In genomic region chr2:163911826-163912444, GRCm38 (mm10) we compare ENCODE assay signal across 12 mouse cellular contexts. TPM values are rescaled to one million over a fixed set of nuclear protein-coding genes. Genes with fewer than 3 reads are reported as not detected.
DNase-seq lines count a peak whose midpoint lies in the region; ATAC-seq and TF ChIP-seq lines count a peak whose summit lies in the region.
"Had no signal": no experiment of that assay in that cellular context is flagged by ENCODE, and none has a peak within 500 bp of the region (broad histone marks: within the 10 kb centered on the region; RNA-seq: fewer than 3 reads in every experiment).

No protein-coding gene starts in this region.

- H3K36me3 ChIP-seq in kidney, embryonic 14.5 days (ENCODE audit: control insufficient read depth, insufficient read depth, low read length): no peaks in the 10 kb centered on the region
- H3K36me3 ChIP-seq in lung, postnatal 0 days (ENCODE audit: insufficient read depth, low read length): no peaks in the 10 kb centered on the region
- H3K36me3 ChIP-seq: liver, embryonic 15.5 days; midbrain, embryonic 12.5 days had no signal

- H3K4me2 ChIP-seq in kidney, embryonic 14.5 days (replicated peaks; ENCODE audit: low read depth, low read length): no peak overlapping the region
- H3K4me2 ChIP-seq in lung, postnatal 0 days (replicated peaks; ENCODE audit: low read depth, low read length): no peak overlapping the region
- H3K4me2 ChIP-seq: liver, embryonic 15.5 days; midbrain, embryonic 12.5 days had no signal

- H3K27ac ChIP-seq in kidney, embryonic 14.5 days (ENCODE audit: low read depth, low read length): no peak overlapping the region
- no peak overlapping the region for H3K27ac ChIP-seq in lung, postnatal 0 days (ENCODE audit: low read length)
- H3K27ac ChIP-seq: liver, embryonic 15.5 days; midbrain, embryonic 12.5 days had no signal

- WGBS in kidney, embryonic 14.5 days: 66% methylated on average over 14 of the region's 14 CpGs
- WGBS in lung, postnatal 0 days: 69% methylated on average over 14 of the region's 14 CpGs

- H3K4me1 ChIP-seq in kidney, embryonic 14.5 days (ENCODE audit: control insufficient read depth, insufficient read depth, low read length): no peaks in the 10 kb centered on the region
- H3K4me1 ChIP-seq in lung, postnatal 0 days (ENCODE audit: insufficient read depth, low read depth, low read length): no peaks in the 10 kb centered on the region
- H3K4me1 ChIP-seq: liver, embryonic 15.5 days had no signal

- no peaks in the 10 kb centered on the region for H3K9me3 ChIP-seq in kidney, embryonic 14.5 days (ENCODE audit: control insufficient read depth, low read length)
- no peaks in the 10 kb centered on the region for H3K9me3 ChIP-seq in lung, postnatal 0 days (ENCODE audit: low read length)
- H3K9me3 ChIP-seq: liver, embryonic 15.5 days; midbrain, embryonic 12.5 days had no signal

- no peak overlapping the region for H3K9ac ChIP-seq in kidney, embryonic 14.5 days (ENCODE audit: low read depth, low read length)
- no peak overlapping the region for H3K9ac ChIP-seq in lung, postnatal 0 days (replicated peaks; ENCODE audit: low read depth)
- H3K9ac ChIP-seq: liver, embryonic 15.5 days; midbrain, embryonic 12.5 days had no signal

- no peak for TF ChIP-seq EP300 in lung, postnatal 0 days (IDR thresholded peaks at IDR 0.05)

- no peak for TF ChIP-seq CTCF in brain, embryonic 14.5 days (IDR thresholded peaks at IDR 0.05; ENCODE audit: borderline replicate concordance, extremely low read depth, insufficient read depth, insufficient read length)
- TF ChIP-seq CTCF in lung, postnatal 0 days (IDR thresholded peaks at IDR 0.05): no peak

- intact Hi-C loops in heart, postnatal 14 days (cut with DNase I): no loop called here

- peaks cover 28% of the 10 kb centered on the region for H3K27me3 ChIP-seq in kidney, embryonic 14.5 days (ENCODE audit: control insufficient read depth, insufficient read depth, low read length)
- H3K27me3 ChIP-seq in lung, postnatal 0 days (replicated peaks; ENCODE audit: insufficient read depth, low read length): peaks cover 27% of the 10 kb centered on the region; the same call in 1 of the 2 replicates

- no peak; the same call in 1 of the 2 replicates for ATAC-seq in kidney, embryonic 14.5 days (ENCODE audit: low FRiP score, low TSS enrichment)
- no peak for ATAC-seq in lung, postnatal 0 days
- ATAC-seq: inflammation-experienced regulatory T-cells, adult 6 months had no signal

- TF ChIP-seq POLR2A in brain, embryonic 14.5 days (IDR thresholded peaks at IDR 0.05; ENCODE audit: borderline replicate concordance, extremely low read depth, insufficient read depth, insufficient read length, poor library complexity, severe bottlenecking): no peak

- no peak overlapping the region for H3K4me3 ChIP-seq in kidney, embryonic 14.5 days (ENCODE audit: low read length)
- H3K4me3 ChIP-seq in lung, postnatal 0 days (ENCODE audit: low read depth, low read length): no peak overlapping the region
- H3K4me3 ChIP-seq: liver, embryonic 15.5 days; midbrain, embryonic 12.5 days had no signal

- peak; percentile 93 for DNase-seq in heart, adult 11 months
- DNase-seq in heart, postnatal 14 days: no peak
- peak; percentile 52 for DNase-seq in brain, embryonic 14.5 days (ENCODE audit: low read depth)
- peak; percentile 42 to 55 for DNase-seq in frontal cortex, postnatal 10 days (ENCODE audit: low spot score in 2 of 2)
- DNase-seq in right cerebral cortex, adult 2 months (ENCODE audit: low spot score in 2 of 2): peak; percentile 64 to 65
- no peak for DNase-seq in adipocyte (ENCODE audit: low spot score)
- no peak for DNase-seq in lung, postnatal 0 days (ENCODE audit: low spot score)

RNA-seq across cellular contexts. Expression of gene Rims4, which starts 6.5 kb away (rescaled TPM):
- total RNA-seq in heart, postnatal 14 days (2021): under 1 TPM; 0.10 to 0.15 TPM
- 5.6 and 13.4 TPM in 2 replicates for polyA plus RNA-seq in brain, embryonic 14.5 days (2012; rRNA removed)
- 0.51 and 0.70 TPM in 2 replicates for polyA plus RNA-seq in kidney, embryonic 14.5 days (2014; fragmentation: Nextera tagmentation; extraction: Ambion mirVana)
- 0.06 and 0.13 TPM in 2 replicates for polyA plus RNA-seq in lung, postnatal 0 days (2015; fragmentation: Nextera tagmentation; extraction: Ambion mirVana)
- polyA plus RNA-seq: inflammation-experienced regulatory T-cells, adult 6 months; thymus, postnatal 0 days had no signal

RNA-seq across cellular contexts. Expression of gene Kcnk15, which starts 58.5 kb away (rescaled TPM):
- total RNA-seq in heart, postnatal 14 days (2021): not detected
- polyA plus RNA-seq in brain, embryonic 14.5 days (2012; rRNA removed): 0.03 and 0.08 TPM in 2 replicates
- polyA plus RNA-seq in kidney, embryonic 14.5 days (2014; fragmentation: Nextera tagmentation; extraction: Ambion mirVana): not detected in 2 replicates
- polyA plus RNA-seq in lung, postnatal 0 days (2015; fragmentation: Nextera tagmentation; extraction: Ambion mirVana): not detected in 2 replicates
- polyA plus RNA-seq: inflammation-experienced regulatory T-cells, adult 6 months; liver, embryonic 15.5 days; midbrain, embryonic 12.5 days; thymus, postnatal 0 days had no signal

Comparison
In these comparisons a context has a peak if more than half of its experiments do, and no peak if none do; other contexts are left out.
1. DNase-seq: peak in heart, adult 11 months (single experiment), brain, embryonic 14.5 days (single experiment), frontal cortex, postnatal 10 days (2 of 2) and right cerebral cortex, adult 2 months (2 of 2); none in heart, postnatal 14 days (0 of 2), adipocyte (single experiment) and lung, postnatal 0 days (single experiment).